Mouse (Mus musculus) G1E (cell line): Measurements from ENCODE around the gene Fam43b. TPM values are rescaled to one million over a fixed set of nuclear protein-coding genes. Genes with fewer than 3 reads are reported as not detected.

Experiments used
- ATAC-seq: 2 replicates; pipeline ENCODE4 v1.8.0; 2016; ENCODE audit warnings: mild to moderate bottlenecking; ENCODE audit not compliant: insufficient number of reproducible peaks, poor library complexity, low FRiP score, severe bottlenecking; ENCODE audit errors: extremely low read depth
- DNase-seq: peaks from one replicate; pipeline ENCODE4 v3.0.0; 2012; ENCODE audit warnings: low spot score
- H3K27me3 ChIP-seq: 2 replicates; pipeline ENCODE4 v1.6.1; 2012; ENCODE audit warnings: mild to moderate bottlenecking, low read length, inconsistent platforms; ENCODE audit not compliant: insufficient read depth
- H3K36me3 ChIP-seq: replicated peaks from 2 replicates; pipeline ENCODE3; 2012; ENCODE audit warnings: mild to moderate bottlenecking, inconsistent platforms
- H3K4me1 ChIP-seq: 2 replicates; pipeline ENCODE4 v1.6.1; 2012; ENCODE audit warnings: low read depth, low read length, inconsistent platforms, mixed read lengths; ENCODE audit not compliant: insufficient read depth
- H3K4me3 ChIP-seq: 2 replicates; pipeline ENCODE4 v1.5.1; 2012; ENCODE audit warnings: low read depth, mild to moderate bottlenecking, inconsistent platforms, low read length, moderate library complexity, mixed read lengths
- H3K9me3 ChIP-seq: replicated peaks from 2 replicates; pipeline ENCODE4 v1.6.1; 2012; ENCODE audit warnings: inconsistent platforms
- CTCF ChIP-seq: IDR thresholded peaks from 2 replicates; pipeline ENCODE4 v1.5.1; 2012; ENCODE audit warnings: low read depth, low read length, inconsistent platforms, mixed read lengths
- GATA1 ChIP-seq: IDR thresholded peaks from 2 replicates; pipeline ENCODE4 v1.6.1; 2012; ENCODE audit warnings: borderline replicate concordance, low read length, inconsistent platforms, mixed read lengths
- GATA2 ChIP-seq: IDR thresholded peaks from 2 replicates; pipeline ENCODE4 v1.6.1; 2012; ENCODE audit warnings: low read depth, low read length, inconsistent platforms, borderline replicate concordance
- POLR2AphosphoS5 ChIP-seq: IDR thresholded peaks from 2 replicates; pipeline ENCODE4 v1.6.1; 2012; ENCODE audit warnings: low read depth, low read length, inconsistent platforms; ENCODE audit not compliant: insufficient replicate concordance
- TAL1 ChIP-seq: conservative IDR thresholded peaks from 2 replicates; pipeline ENCODE4 v1.6.1; 2012; ENCODE audit warnings: low read depth, low read length, inconsistent platforms, mixed read lengths
- polyA plus RNA-seq: library from polyadenylated mRNA; stranded (reverse); fragments of >175 nt; gene quantifications from 2 replicates; pipeline ENCODE4 v1.2.3, GENCODE M21; 2012
- total RNA-seq, 2 experiments: library from RNA; stranded (forward) in 1 of 2; stranded (reverse) in 1 of 2; fragments of 200-1000 nt in 1 of 2; fragments of >200 nt in 1 of 2; fragmentation: Nextera tagmentation in 1 of 2; gene quantifications; 2 replicates each; pipeline ENCODE4 v1.2.3; 2014 to 2017

Gene Fam43b
- total RNA-seq (2014; fragmentation: Nextera tagmentation) (not detected in 2 replicates), total RNA-seq (2017) (0.11 TPM in 1 of 2 replicates, not detected in the other), polyA plus RNA-seq (not detected in 2 replicates)

- Histone ChIP-seq H3K36me3 (no peaks in the 10 kb centered on the region), H3K27me3 (peaks cover 11% of the 10 kb centered on the region; the same call in 1 of the 2 replicates), H3K4me1 (no peaks in the 10 kb centered on the region), H3K9me3 (peaks cover 17% of the 10 kb centered on the region), H3K4me3 (no peak within 1 kb of the TSS; the same call in 1 of the 2 replicates)
- no peak for DNase-seq
- TF ChIP-seq TAL1: no peak
- no peak for TF ChIP-seq GATA2
- no peak for TF ChIP-seq CTCF
- TF ChIP-seq POLR2AphosphoS5: no peak
- no peak for ATAC-seq
Measured at GRCm38 (mm10) chr4:138395971-138396645, at the start of gene Fam43b. Fam43b (minus strand) TSS chr4:138396528.

DNA sequence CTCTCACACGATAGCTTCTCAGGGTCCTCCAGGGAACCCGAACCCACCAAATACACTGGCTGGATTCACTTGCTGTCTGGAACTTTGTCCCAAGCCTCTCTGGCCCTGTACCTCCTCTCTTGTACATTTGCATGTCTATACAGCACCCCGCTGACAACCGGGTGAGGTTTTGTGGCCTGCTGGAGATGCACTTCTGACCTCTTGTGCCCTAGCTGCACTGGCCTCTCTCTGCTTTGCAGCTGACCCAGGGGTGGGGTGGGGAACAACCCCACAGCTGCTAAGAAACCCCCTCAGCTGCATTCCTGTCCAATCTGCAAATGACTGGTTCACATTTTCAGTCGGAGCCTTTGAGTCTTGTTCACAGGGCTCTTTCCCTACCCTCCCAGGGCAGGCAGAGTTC is 48.6 kb upstream of the Fam43b start:
- Histone ChIP-seq H3K9me3 (no peaks in the 10 kb centered on the region), H3K27me3 (peaks cover 5% of the 10 kb centered on the region), H3K4me3 (no peak overlapping the region), H3K36me3 (peaks cover 35% of the 10 kb centered on the region), H3K4me1 (peaks cover 6% of the 10 kb centered on the region; the same call in 1 of the 2 replicates)
- no peak for ATAC-seq
- DNase-seq: no peak
- TF ChIP-seq TAL1 (no peak), GATA2 (no peak), POLR2AphosphoS5 (no peak), CTCF (no peak), GATA1 (no peak)

- Histone ChIP-seq H3K9me3 (no peaks in the 10 kb centered on the region), H3K36me3 (peaks cover 79% of the 10 kb centered on the region)
- ATAC-seq: no peak
Measured at GRCm38 (mm10) chr4:138440062-138440461, 43.7 kb upstream of the Fam43b start.

GRCm38 (mm10) chr4:138434347-138435316 is 38.3 kb upstream of the Fam43b start, which contains the start of gene Mul1:
Mul1 (plus strand) TSS chr4:138434671.
- Histone ChIP-seq H3K4me3 (peak within 1 kb of the TSS; percentile 98), H3K36me3 (peaks cover 40% of the 10 kb centered on the region), H3K4me1 (peaks cover 38% of the 10 kb centered on the region), H3K27me3 (no peaks in the 10 kb centered on the region), H3K9me3 (no peaks in the 10 kb centered on the region)
- TF ChIP-seq GATA2 (no peak), TAL1 (no peak), GATA1 (no peak), CTCF (no peak), POLR2AphosphoS5 (no peak)
- peak; percentile 88 for ATAC-seq
- peak; percentile 98 for DNase-seq

More at GRCm38 (mm10) chr4:138440062-138440461, 43.7 kb upstream of the Fam43b start:
- TF ChIP-seq CTCF: no peak
- TF ChIP-seq TAL1: no peak
- TF ChIP-seq POLR2AphosphoS5: no peak
- TF ChIP-seq GATA1: no peak
- no peak for TF ChIP-seq GATA2
- Histone ChIP-seq H3K4me3 (no peak overlapping the region), H3K4me1 (peaks cover 26% of the 10 kb centered on the region), H3K27me3 (no peaks in the 10 kb centered on the region; the same call in 1 of the 2 replicates)
- DNase-seq: no peak

GRCm38 (mm10) chr4:138431340-138431739 is 35.0 kb upstream of the Fam43b start:
- Histone ChIP-seq H3K9me3 (no peaks in the 10 kb centered on the region), H3K4me1 (peaks cover 35% of the 10 kb centered on the region), H3K36me3 (peaks cover 7% of the 10 kb centered on the region), H3K27me3 (no peaks in the 10 kb centered on the region), H3K4me3 (no peak overlapping the region)
- TF ChIP-seq GATA1 (no peak), POLR2AphosphoS5 (no peak), CTCF (no peak), GATA2 (no peak), TAL1 (no peak)
- ATAC-seq (no peak), DNase-seq (no peak)
